Mouse (Mus musculus): ENCODE measurements around the gene Kcna5.

Gene Kcna5

GRCm38 (mm10) chr6:126535911-126536270 lies 679 bp upstream of the Kcna5 start:
- no peak for DNase-seq

GRCm38 (mm10) chr6:126534531-126535207 lies 543 bp downstream of the Kcna5 start:
- no peak for DNase-seq

DNA sequence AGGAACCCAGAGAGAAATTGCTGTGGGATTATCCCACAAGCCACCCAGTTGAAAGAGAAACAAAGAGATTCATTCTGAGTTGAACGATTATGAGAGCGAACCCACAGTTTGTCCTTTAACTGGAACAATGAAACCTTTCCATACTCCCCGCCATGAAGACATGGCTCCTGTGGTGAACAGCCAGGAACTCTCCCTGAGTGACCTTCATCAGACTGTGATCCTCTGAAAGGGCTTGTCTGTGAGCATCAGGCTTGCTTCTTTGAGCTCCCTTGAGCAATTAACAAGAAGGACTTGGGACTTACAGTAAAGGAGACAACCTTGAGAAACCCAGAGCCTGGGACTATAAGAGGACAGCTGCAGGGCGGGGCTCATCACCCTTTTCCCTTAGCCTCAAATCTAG lies 3.9 kb downstream of the Kcna5 start:
- no peak for DNase-seq

DNA sequence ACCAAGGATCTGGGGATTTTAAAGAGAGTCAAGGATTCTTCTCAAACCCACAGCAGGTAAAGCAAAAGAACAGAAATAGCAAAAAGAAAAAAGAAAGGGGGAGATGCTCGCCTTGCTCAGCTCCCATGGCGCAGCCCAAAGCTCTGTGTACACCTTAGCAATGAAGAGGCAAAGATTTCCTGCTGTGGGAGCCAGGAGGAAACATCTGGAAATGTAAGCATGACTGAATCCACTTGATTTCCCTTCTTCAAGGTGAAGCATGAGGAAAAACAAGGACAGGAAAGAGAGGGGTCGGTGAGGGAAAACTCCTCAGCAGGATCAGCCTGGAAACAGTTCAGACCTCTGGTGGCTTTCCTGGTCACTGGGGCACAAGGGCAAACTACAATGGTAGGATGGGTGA lies 5.2 kb downstream of the Kcna5 start:
- no peak for DNase-seq

DNA sequence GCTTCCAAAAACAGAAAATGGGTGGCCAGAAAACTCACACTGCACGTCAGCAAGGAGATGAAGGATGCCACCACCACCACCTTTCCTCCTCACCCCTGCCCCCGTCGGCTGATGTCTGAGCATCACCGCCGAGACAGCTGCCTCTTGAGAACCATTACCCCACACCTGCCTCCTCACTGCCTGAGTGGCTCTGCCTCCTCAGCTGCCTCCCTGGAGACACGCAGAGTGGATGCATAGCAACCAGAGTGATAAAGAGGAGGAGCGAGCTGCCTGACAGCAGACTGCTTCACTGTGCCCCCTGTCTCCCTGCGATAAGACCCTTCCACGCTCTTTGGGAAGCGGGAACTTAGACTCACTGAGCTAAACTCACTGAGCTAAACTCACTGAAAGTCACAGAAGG lies 20.5 kb downstream of the Kcna5 start:
- no peak for DNase-seq

DNA sequence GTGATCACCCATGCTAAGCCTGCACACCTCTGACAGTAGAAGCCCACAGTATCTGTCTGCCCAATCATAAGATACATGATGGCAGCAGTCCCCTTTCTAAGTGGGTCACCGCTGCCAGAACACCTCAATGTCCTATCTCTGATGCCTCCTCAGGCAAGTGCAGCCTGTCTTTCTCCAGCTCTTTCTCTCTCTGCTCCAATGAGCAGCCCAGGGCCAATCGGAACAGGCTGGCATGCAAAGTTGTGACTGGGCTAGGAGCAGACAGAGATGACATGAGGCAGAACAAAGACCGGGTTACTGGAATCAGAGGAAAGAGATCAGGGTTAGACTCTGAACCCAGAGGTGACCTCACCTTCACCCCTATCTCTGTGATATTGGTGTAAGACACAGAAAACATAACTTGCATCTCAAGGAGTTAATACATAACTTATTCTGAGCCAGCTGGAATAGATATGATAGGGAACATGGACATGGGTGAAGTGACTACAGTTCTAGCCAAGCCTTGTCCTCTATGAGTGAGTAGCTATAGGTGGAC lies 21.4 kb downstream of the Kcna5 start:
- no peak for DNase-seq

- DNase-seq, result peak in 1 of 2 experiments; percentile 17
These were observed 22.1 kb downstream of the Kcna5 start for GRCm38 (mm10) chr6:126513154-126513553.

GRCm38 (mm10) chr6:126508671-126509070 lies 26.5 kb downstream of the Kcna5 start:
- no peak for DNase-seq

DNA sequence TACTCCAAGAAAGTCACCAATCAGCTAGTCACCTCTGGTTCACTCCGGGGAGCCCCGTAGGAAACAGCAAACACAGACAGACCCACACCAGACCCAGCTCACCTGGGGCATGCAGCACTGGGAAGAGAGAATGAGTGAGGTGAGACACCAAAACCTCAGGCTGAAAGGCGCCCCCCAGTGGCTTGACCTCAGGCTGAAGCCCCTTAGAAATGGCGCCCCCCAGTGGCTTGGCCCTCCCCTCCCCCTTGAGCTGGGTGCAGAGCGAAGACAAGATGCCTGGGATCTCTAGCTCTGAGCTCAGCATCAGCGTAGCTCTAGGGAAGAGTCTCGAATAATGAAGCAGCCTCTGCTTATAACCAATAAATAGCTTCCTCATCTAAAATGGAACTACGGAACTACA lies 31.3 kb downstream of the Kcna5 start:
- DNase-seq, result no peak

DNA sequence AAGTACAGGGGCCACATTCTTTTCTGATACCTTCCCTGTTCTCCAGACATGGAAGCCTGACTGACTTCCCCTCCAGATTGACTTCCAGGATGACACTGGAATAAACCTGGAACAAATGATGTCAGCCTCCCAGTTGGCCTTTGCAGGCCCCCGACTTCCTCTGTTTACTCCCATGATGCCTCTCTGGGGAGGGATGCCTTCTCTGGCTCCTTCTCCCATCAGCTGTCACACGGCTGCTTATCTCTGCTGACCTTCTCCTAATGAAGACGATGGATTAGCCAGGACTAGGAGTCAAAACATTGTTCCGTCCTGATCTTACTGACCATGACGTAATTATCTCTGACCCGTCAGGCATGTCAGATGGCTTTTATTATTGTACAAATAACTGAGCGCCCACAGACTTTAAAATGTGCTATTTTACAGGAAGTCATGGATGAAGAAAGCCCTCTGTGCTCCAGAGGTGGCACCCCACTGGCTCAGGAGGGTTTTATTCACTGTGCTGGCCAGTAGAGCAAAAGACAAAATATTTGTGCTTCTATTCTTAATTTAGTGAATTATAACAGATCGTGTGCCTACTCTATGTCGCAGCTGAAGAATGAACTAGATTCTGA lies 32.4 kb downstream of the Kcna5 start:
- DNase-seq, result no peak

GRCm38 (mm10) chr6:126500985-126501384 lies 34.2 kb downstream of the Kcna5 start:
- no peak for DNase-seq

- peak; percentile 86 to 91 for DNase-seq
These were observed 35.1 kb downstream of the Kcna5 start for GRCm38 (mm10) chr6:126500088-126500487.

GRCm38 (mm10) chr6:126497878-126498277 lies 37.3 kb downstream of the Kcna5 start:
- DNase-seq, result peak; percentile 70 to 78

- DNase-seq, result no peak
These were observed 37.9 kb downstream of the Kcna5 start for GRCm38 (mm10) chr6:126497173-126497839.

- no peak for DNase-seq
These were observed 48.1 kb downstream of the Kcna5 start for GRCm38 (mm10) chr6:126487136-126487535.

DNA sequence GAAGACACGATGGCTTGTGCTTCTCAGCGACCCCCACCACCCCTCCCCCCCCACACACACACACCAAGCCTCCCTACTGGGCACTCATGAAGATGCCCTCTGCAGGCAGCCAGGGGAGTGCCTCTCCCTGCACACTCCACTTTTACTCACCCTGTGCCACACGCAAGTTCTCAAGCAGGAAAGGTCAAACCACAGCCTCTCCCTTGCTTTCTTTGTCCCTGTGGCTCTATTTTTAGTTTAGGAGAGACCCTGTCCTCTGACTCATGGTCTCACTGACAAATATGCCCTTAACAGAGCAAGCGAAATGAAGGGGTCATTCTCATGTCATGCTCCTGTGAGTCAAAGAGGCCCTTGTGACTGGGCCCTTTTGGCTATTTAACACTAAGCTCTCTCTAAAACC lies 50.3 kb downstream of the Kcna5 start:
- DNase-seq, result no peak

GRCm38 (mm10) chr6:126483264-126483867 lies 51.8 kb downstream of the Kcna5 start:
- peak in 1 of 2 experiments; percentile 46 for DNase-seq
